Mouse (Mus musculus) small intestine, adult 2 months (tissue): ENCODE measurements around the gene Ybx2. TPM values are rescaled to one million over a fixed set of nuclear protein-coding genes. Genes with fewer than 3 reads are reported as not detected.

Experiments
- H3K27ac ChIP-seq: fragments of 200-500 bp; 2 replicates; pipeline ENCODE4 v1.5.1; 2012; ENCODE audit warnings: low read depth, low read length, control low read depth, inconsistent platforms; ENCODE audit not compliant: insufficient read depth
- H3K27me3 ChIP-seq: fragments of 200-500 bp; 2 replicates; pipeline ENCODE4 v1.6.1; 2012; ENCODE audit warnings: mild to moderate bottlenecking, moderate library complexity, low read length, inconsistent platforms; ENCODE audit not compliant: control insufficient read depth, insufficient read depth
- H3K36me3 ChIP-seq: fragments of 200-500 bp; 2 replicates; pipeline ENCODE4 v1.6.1; 2012; ENCODE audit warnings: mild to moderate bottlenecking, low read length, control low read depth, inconsistent platforms; ENCODE audit not compliant: control insufficient read depth, insufficient read depth
- H3K4me1 ChIP-seq: fragments of 200-500 bp; 2 replicates; pipeline ENCODE4 v1.6.1; 2012; ENCODE audit warnings: low read length, inconsistent platforms, mixed read lengths; ENCODE audit not compliant: control insufficient read depth, insufficient read depth, insufficient read length
- H3K4me3 ChIP-seq: fragments of 200-500 bp; 2 replicates; pipeline ENCODE4 v1.5.1; 2012; ENCODE audit warnings: low read depth, mild to moderate bottlenecking, control low read depth, inconsistent platforms, low read length, moderate library complexity
- CTCF ChIP-seq: fragments of 200-500 bp; IDR thresholded peaks from 2 replicates; pipeline ENCODE4 v1.5.1; 2012; ENCODE audit warnings: low read depth, mild to moderate bottlenecking, control low read depth, inconsistent platforms, low read length, moderate library complexity, mixed read lengths; ENCODE audit not compliant: insufficient replicate concordance, insufficient read length; ENCODE audit errors: extremely low read depth
- POLR2A ChIP-seq: fragments of 200-500 bp; IDR thresholded peaks from 2 replicates; pipeline ENCODE4 v1.6.1; 2012; ENCODE audit warnings: low read depth, mild to moderate bottlenecking, control low read depth, inconsistent platforms, low read length, moderate library complexity
- WGBS: fragments of 180-500 bp; shearing (Covaris S2); methylation state at CpG from one replicate; pipeline ENCODE4 v1.1.7; 2018; 5-methylcytosine and 5-hydroxymethylcytosine counted together
- polyA plus RNA-seq: library from polyadenylated mRNA; depleted of rRNA; stranded (reverse); fragments of >200 nt; gene quantifications from 2 replicates; pipeline ENCODE4 v1.2.3, GENCODE M21; 2012

The Ybx2 gene
- polyA plus RNA-seq, 1 experiment: 11.4 TPM

GRCm38 (mm10) chr11:69910781-69911560 lies 24.6 kb upstream of the Ybx2 start:
- Histone ChIP-seq H3K27me3 (no peaks in the 10 kb centered on the region), H3K4me1 (peaks cover 9% of the 10 kb centered on the region), H3K27ac (peak overlapping the region; percentile 52; the same call in 1 of the 2 replicates), H3K4me3 (peak overlapping the region; percentile 45), H3K36me3 (peaks cover 70% of the 10 kb centered on the region)
- TF ChIP-seq POLR2A: no peak
- TF ChIP-seq CTCF: no peak
- 77% methylated on average over 17 of the region's 17 CpGs for WGBS

- Histone ChIP-seq H3K36me3 (peaks cover 68% of the 10 kb centered on the region), H3K27me3 (no peaks in the 10 kb centered on the region), H3K27ac (peak overlapping the region; percentile 52; the same call in 1 of the 2 replicates), H3K4me3 (peak overlapping the region; percentile 45), H3K4me1 (peaks cover 9% of the 10 kb centered on the region)
- no peak for TF ChIP-seq CTCF
- TF ChIP-seq POLR2A: no peak
- WGBS: 83% methylated on average over 6 of the region's 6 CpGs
Measured at GRCm38 (mm10) chr11:69911701-69912100, 23.9 kb upstream of the Ybx2 start.

DNA sequence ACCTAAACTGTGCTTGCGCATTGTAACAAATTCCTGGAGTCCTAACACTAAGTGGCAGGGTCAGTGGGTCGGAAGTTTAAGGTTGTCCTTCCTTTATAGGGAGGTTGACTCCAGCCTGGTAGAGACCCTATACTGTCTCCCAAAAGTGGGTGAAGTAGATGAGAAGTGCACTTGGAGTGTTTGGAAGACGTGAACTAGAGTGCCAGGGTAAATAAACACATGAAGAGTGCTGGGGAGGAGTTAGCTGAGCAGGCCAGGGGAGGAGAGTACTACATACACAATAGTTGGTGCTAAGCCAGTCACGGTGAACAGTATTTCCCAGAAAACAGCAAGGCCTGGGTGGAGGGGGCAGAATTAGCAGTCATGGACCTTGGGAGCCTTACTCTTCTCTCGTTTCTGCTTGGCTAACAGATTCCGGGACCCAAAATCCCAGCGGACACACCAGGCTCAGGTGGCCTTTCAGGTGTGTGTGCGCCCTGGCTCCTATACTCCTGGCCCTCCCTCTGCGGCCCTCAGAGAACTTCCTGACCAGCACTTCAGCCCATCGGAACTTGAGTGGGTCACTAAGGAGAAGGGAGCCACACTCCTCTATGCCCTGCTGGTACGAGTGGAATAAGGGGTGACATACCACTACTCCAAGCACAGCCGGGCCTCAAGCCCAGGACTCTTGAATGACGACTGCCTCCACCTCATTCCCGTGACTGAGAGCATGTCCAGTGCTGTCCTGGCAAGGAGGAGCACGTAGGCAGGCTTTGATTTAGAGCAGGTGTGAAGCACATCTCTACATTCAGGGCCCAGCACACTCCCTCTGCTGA lies 22.7 kb upstream of the Ybx2 start:
- Histone ChIP-seq H3K27ac (no peak overlapping the region), H3K27me3 (no peaks in the 10 kb centered on the region), H3K4me3 (peak overlapping the region; percentile 92), H3K4me1 (peaks cover 9% of the 10 kb centered on the region), H3K36me3 (peaks cover 67% of the 10 kb centered on the region)
- no peak for TF ChIP-seq POLR2A
- TF ChIP-seq CTCF: no peak
- WGBS: 73% methylated on average over 15 of the region's 15 CpGs

- H3K36me3 ChIP-seq: peaks cover 67% of the 10 kb centered on the region
- peak within 1 kb of the TSS; percentile 51 for H3K27ac ChIP-seq
- no peaks in the 10 kb centered on the region for H3K27me3 ChIP-seq
- H3K4me1 ChIP-seq: peaks cover 9% of the 10 kb centered on the region
- peak; percentile 55; the same call in 1 of the 2 replicates for TF ChIP-seq POLR2A
- no peak for TF ChIP-seq CTCF
- 1% methylated on average over 61 of the region's 61 CpGs for WGBS
- peak within 1 kb of the TSS; percentile 92 for H3K4me3 ChIP-seq
Measured at GRCm38 (mm10) chr11:69913554-69914371, 21.8 kb upstream of the Ybx2 start, which contains the start of gene Gps2. Gps2 (plus strand) TSS chr11:69913888.

DNA sequence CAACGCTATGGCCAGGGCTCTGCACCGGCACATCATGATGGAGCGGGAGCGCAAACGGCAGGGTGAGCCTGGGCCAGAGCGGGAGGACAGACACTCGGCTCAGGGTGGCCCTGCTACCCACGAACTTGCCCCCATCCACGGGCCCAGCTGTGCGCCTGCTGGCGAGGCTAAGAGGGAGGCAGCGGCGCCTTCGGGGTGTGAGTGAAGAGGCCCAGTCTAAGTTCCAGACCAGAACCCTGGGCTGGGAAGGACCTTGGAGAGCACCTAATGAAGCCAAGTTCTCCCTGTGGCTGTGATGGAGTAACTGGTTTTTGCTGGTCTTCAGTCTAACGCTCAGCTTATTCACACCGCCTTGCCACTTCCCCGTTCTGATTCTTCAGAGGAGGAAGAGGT lies 21.2 kb upstream of the Ybx2 start:
- Histone ChIP-seq H3K27me3 (no peaks in the 10 kb centered on the region), H3K36me3 (peaks cover 63% of the 10 kb centered on the region), H3K4me3 (peak overlapping the region; percentile 92), H3K4me1 (peaks cover 14% of the 10 kb centered on the region), H3K27ac (peak overlapping the region; percentile 51)
- TF ChIP-seq POLR2A (no peak), CTCF (no peak)
- 2% methylated on average over 17 of the region's 17 CpGs for whole genome bisulfite sequencing

DNA sequence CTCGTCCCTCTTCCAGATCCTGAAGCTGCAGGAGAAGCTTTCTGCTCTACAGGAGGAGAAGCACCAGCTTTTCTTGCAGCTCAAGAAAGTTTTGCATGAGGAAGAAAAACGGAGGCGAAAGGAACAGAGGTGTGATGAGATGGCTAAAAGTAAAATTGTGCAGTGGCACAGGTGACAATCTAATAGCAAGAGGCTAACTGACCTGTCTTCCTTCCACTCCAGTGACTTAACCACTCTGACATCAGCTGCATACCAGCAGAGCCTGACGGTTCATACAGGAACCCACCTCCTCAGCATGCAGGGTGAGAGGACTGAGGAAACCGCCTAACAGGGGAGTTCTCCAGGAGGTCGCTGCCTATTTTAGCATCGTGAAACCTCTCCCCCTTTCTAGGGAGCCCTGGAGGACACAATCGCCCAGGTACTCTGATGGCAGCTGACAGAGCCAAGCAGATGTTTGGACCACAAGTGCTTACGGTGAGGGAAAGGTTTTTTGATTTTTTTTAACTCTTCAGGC lies 20.6 kb upstream of the Ybx2 start:
- Histone ChIP-seq H3K27me3 (no peaks in the 10 kb centered on the region), H3K4me1 (peaks cover 14% of the 10 kb centered on the region), H3K36me3 (peaks cover 58% of the 10 kb centered on the region), H3K27ac (no peak overlapping the region), H3K4me3 (peak overlapping the region; percentile 92; the same call in 1 of the 2 replicates)
- WGBS: 31% methylated on average over 9 of the region's 9 CpGs
- TF ChIP-seq POLR2A (no peak), CTCF (no peak)
